Mouse (Mus musculus): Measurements from ENCODE around the gene Tifab.
"Not testable (repeated sequence)": the region's sequence is repeated elsewhere in the genome, so short reads cannot be mapped to it uniquely, and the experiment has no call there.

DNA sequence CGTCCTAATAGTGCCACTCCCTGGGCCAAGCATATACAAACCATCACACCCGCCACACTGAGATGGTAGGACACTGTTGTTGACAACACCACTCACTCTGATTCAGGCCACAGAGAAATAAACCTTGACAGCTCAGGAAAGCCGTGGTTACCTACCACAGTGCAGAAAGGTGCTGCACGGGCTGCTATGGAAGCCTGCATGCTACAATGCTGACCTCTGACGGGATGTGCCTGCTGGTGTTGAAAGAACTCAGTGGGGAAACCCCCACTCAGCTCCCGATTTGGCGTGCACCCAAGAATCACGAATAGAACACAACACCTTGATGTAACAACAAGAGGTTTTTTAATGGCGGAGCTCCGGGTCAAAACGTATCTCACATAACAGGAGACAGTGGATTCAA is 17.1 kb upstream of the Tifab start:
- TF ChIP-seq CTCF (IDR thresholded peaks at IDR 0.05; ENCODE audit: low read depth, low read length); POLR2A (IDR thresholded peaks at IDR 0.05; ENCODE audit: extremely low read depth, insufficient read depth, low read length): not testable (repeated sequence)

All from liver, adult 2 months (tissue).